Mouse (Mus musculus): ENCODE measurements around the gene Chchd2.
A peak's percentile ranks its signal among the peaks of the same experiment; 100 is the strongest.
"Not testable (repeated sequence)": the region's sequence is repeated elsewhere in the genome, so short reads cannot be mapped to it uniquely, and the experiment has no call there.

Chchd2 gene

GRCm38 (mm10) chr5:129886911-129887636 lies at the start of gene Chchd2:
Chchd2 (minus strand) TSS chr5:129887470.
- DNase-seq = peak; percentile 78 to 90

- no peak for DNase-seq
Measured at GRCm38 (mm10) chr5:129936941-129937340, 49.7 kb upstream of the Chchd2 start.

- DNase-seq = no peak
Measured at GRCm38 (mm10) chr5:129929924-129930855, 42.9 kb upstream of the Chchd2 start.

- no peak for DNase-seq
Measured at GRCm38 (mm10) chr5:129925933-129926332, 38.7 kb upstream of the Chchd2 start.

GRCm38 (mm10) chr5:129924820-129925452 lies 37.7 kb upstream of the Chchd2 start:
- no peak for DNase-seq

GRCm38 (mm10) chr5:129921972-129922371 lies 34.7 kb upstream of the Chchd2 start:
- no peak for DNase-seq

GRCm38 (mm10) chr5:129919320-129919719 lies 32.0 kb upstream of the Chchd2 start:
- DNase-seq = no peak

- no peak for DNase-seq
Measured at GRCm38 (mm10) chr5:129918752-129919151, 31.5 kb upstream of the Chchd2 start.

GRCm38 (mm10) chr5:129918065-129918651 lies 30.9 kb upstream of the Chchd2 start:
- DNase-seq = no peak

GRCm38 (mm10) chr5:129915491-129915890 lies 28.2 kb upstream of the Chchd2 start:
- DNase-seq = not testable (repeated sequence)

GRCm38 (mm10) chr5:129914024-129914423 lies 26.8 kb upstream of the Chchd2 start:
- DNase-seq = no peak

GRCm38 (mm10) chr5:129909591-129909990 lies 22.3 kb upstream of the Chchd2 start:
- DNase-seq = no peak

GRCm38 (mm10) chr5:129909147-129909546 lies 21.9 kb upstream of the Chchd2 start:
- DNase-seq = no peak

GRCm38 (mm10) chr5:129908242-129908965 lies 21.1 kb upstream of the Chchd2 start, which contains the start of gene Nupr1l:
Nupr1l (plus strand) TSS chr5:129908540.
- DNase-seq = peak; percentile 68 to 70

GRCm38 (mm10) chr5:129907775-129908174 lies 20.5 kb upstream of the Chchd2 start:
- DNase-seq = no peak

GRCm38 (mm10) chr5:129898449-129898848 lies 11.2 kb upstream of the Chchd2 start, which contains the start of gene Phkg1:
Phkg1 (minus strand) TSS chr5:129898549.
- DNase-seq = no peak

- DNase-seq = peak; percentile 66 to 76
Measured at GRCm38 (mm10) chr5:129895198-129896088, 8.2 kb upstream of the Chchd2 start, which contains the start of gene Zbed5. Zbed5 (plus strand) TSS chr5:129895723.

GRCm38 (mm10) chr5:129890390-129890789 lies 3.1 kb upstream of the Chchd2 start:
- DNase-seq = not testable (repeated sequence)

GRCm38 (mm10) chr5:129886271-129886670 lies 999 bp downstream of the Chchd2 start:
- DNase-seq = no peak

GRCm38 (mm10) chr5:129879888-129880287 lies 7.4 kb downstream of the Chchd2 start:
- DNase-seq = no peak

- DNase-seq = no peak
Measured at GRCm38 (mm10) chr5:129878946-129879345, 8.3 kb downstream of the Chchd2 start.

All from thymus, adult 18-20 months (tissue).